Mouse (Mus musculus) urinary bladder, postnatal 4 days (tissue): ENCODE measurements at regions not wholly inside any gene's neighbourhood (a gene's known extent, or its start where the extent isn't known, plus 50 kb on each side); places are given as distances from the start of the nearest gene placed in this dataset.
A peak's percentile ranks its signal among the peaks of the same experiment; 100 is the strongest.
"Not testable (repeated sequence)": the region's sequence is repeated elsewhere in the genome, so short reads cannot be mapped to it uniquely, and the experiment has no call there.

Experiments used
- DNase-seq, 2 experiments: peaks; one replicate each; pipeline ENCODE4 v3.0.0; 2021 to 2022; ENCODE audit warnings: low spot score in 2 of 2

DNA sequence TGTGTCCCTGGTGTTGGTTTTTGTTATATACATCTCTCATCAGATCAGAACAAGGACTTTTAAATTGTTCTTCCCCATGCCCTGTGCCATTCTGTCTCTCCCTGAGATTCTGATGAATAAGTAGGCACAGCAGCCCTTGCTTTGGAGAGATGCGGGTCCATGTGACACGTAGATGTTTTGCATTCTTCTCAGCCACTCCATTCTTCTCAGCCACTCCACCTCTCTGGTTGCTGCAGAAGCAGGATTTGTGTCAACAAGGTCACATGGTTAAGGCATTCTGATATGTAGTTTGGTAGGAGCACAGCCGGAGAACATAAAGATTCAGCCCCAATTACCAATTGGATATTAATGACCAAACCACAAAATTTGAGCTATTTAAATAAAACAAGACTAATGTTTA is 177.2 kb downstream of the Lyplal1 start:
- DNase-seq, result no peak

DNA sequence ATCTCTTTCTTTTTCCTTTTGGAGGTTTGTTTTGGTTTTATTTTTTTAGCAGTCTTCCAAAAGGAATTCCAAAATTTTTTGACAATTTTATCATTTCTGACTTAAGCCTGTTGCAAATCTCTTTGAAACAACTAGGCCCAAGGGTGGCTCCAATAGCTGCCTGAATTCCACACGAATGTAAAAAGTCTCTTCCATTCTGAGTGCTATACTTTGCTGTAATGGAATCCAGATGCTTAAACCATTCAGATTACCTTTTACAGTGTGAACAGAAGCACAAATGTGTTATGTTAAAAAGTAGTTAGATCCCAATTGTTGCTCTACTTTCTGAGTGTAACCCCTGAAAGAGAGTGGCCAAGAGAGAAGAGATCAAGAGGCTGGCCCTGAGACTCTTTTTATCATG is 176.6 kb downstream of the Lyplal1 start:
- no peak for DNase-seq

DNA sequence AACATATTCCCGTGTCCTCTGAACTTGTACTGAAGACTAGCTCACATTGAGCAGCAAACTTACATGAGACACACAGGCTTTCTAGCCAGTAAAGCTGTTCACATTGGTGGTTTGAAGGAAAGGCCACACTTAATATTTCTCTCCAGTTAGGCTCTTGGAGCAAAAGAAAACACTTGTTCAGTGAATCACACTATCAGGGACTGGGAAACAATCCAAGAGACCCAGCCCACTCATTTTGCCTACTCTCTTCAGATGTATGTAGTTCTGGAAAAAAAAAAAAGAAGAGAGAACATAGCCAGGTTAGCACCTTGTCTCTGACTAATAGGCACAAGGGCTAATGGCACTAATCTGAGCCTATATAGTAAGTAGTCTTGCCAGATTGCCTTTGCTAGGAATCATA is 165.9 kb downstream of the Lyplal1 start:
- DNase-seq, result no peak

DNA sequence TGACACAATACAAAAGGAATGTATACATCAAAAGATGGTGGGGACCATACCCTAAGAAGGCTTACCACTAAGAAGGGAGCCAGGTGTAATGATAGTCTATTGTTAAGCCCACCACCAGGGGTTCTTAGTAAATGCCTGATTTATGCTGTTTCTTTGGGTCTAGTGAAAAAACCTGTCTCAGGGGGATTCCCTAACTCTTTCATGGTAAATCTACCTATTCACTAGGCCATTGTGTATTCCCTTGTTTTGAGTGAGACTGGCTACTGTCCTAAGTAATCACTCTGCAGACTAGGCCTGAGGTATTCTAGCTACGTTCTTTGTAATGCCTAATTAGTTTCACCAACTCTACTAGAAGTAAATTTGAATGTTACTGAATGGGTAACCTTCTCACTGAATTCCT is 161.3 kb downstream of the Lyplal1 start:
- not testable (repeated sequence) for DNase-seq

DNA sequence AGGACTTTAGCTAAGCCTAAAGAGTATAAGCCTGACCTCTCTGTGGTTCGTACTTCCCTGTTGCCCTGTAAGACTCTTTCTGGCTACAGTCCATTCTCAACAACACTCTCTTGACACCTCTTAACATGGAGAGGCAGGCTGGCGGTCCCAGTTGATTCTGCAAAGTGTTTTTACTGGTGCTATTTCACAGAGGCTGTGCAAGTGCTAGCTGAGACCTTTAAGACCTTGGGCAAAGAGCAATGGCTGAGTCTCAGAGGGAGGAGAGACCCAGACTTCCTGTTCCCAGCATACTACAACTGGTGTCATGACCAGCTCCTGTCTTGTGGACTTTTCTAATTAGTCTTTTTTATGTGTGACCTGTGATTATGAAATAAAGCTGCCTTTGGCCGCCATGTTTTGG is 159.6 kb downstream of the Lyplal1 start:
- DNase-seq, result no peak

DNA sequence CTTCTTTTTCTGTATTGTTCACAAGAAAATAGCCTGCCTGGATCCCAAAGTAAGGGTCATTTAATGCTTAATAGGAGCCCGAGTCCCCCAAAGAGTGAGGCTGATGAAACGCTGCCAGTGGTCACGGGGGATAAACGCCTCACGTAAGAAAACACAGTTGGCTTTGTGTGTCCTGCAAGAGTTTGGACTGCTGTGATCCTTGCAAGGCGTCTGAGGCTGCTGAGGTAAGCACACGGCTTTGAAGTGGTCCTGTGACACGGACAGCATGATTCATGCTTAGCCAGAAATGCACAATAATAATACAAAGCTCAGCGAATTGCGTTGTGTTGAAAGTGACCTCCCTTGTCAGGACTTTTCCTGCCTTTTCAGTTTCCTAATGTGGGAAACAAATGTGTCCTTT is 158.8 kb downstream of the Lyplal1 start:
- DNase-seq, result no peak

DNA sequence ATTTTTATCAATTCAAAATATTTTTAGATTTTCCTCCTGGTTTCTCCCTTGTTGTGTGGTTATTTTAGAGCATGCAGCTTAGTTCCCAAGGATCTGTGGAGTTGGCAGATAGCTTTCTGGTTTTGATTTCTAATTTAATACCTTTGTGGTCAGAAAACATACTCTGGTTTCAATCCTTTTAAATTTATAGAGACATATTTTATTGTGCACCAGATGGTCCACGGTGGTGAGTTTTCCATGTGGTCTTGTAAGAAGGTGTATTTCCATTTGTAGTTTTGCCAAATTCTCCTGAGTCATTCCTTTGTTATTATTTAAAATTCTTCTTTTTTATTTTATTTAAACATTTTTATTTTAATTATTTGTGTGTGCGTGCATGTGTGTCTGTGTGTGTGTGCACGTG is 154.5 kb downstream of the Lyplal1 start:
- DNase-seq, result no peak

DNA sequence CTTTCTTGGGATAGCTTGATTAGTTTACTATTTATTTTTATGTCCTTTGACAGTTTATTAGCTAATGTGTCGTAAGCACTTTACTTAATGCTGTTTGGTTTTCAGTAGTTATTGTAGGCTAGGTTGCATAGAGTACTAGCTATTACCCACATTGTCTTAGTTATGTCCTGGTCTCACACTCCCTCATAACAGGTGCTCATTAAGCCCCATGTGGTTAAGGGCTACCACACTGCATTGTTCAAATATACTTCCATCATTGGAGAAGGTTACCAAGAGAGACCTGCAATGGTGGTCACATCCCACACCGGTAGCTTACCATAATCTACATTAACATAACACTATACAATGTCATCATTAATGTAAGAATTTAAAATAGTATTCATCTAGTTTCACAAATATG is 153.3 kb downstream of the Lyplal1 start:
- DNase-seq, result no peak

DNA sequence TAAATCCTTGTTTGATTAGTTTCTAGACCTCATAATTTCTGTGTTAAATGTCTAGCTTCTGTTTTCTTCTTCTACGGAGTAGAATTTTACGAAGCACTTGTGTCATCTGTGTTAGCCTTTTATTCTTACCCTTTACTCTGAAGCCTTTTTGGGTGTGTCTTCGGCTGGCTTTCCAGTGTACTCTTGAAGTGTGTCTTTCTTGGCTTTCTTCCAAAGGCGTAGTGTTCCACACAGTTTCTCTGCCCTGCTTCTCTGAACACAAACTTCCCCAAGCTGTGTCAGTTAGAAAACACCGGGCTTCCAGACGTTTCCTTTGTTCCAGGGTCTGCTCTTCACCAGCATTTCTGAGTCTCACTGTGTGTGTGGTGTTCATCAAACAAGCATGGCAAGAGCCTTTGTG is 152.7 kb downstream of the Lyplal1 start:
- no peak for DNase-seq

DNA sequence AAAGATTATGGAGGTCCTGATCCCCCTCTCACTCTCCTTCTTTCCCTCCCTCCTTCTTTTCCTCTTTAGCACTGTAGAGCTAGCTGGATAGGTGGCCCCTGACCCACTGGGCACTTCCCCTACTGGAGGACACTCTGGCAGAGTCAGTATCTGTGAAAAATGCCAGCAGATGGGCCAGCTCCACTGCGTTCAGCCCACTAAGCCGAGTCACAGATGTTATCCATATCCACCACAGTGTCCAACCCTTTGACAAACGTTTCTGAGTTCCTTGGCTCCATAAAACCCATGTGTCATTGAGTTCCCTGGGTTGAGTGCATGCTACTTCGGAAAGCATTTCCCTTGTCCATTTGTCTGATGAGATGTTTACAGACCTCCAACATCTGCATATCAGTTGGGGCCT is 149.9 kb downstream of the Lyplal1 start:
- no peak for DNase-seq

DNA sequence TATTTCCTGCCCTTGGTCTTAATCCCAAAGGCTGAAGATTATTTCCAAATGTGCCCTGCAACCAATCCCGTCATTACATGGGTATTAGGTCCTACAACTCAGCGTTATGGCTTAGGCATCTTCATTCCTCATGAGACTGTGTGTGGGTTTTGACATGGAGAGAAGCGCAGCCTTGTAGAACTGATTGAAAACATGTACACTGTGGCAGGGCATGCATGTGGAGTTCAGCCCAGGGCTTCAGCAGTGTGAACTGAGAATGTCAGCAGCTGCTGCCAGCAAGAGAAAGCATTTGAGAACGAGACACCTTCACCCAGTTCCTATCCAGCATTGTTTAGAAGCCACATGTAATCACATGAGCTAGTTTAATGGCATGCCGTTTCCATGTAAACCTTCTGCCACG is 149.3 kb downstream of the Lyplal1 start:
- no peak for DNase-seq

DNA sequence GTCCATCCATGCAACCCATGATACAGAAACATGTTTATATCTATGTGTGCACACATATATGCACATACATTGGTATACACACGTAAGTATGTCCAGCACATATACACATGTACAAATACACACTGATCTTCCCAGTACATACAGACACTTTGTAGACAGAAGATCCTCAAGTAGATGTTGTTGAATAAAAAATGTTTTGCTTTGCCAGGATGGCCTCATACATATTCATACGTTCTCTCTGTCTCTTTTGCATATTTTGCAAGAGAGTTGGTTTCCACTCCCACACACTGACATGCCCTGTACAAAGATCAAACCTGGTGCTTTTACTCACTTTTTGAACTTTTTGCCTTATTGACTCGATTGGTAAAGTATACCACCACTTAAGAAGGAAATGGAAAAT is 148.5 kb downstream of the Lyplal1 start:
- no peak for DNase-seq

DNA sequence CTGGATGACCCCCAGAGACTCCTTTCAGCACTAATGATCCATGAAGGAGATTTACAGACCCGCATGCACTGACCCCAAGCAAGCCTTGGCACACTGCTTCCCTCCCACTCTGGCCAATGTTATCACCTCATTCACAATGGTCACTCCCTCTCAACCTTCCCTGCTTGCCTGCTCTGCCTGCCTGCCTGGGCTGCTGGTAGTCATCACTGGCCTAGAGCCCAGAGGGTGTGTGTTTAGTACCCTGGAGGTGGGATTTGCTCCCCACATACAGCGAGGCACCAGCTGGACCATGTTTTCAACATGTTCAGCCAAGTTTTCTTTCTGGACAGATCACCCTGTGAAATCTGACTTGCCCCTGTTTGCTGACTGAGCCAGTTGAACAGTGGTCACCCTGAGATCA is 147.9 kb downstream of the Lyplal1 start:
- DNase-seq, result peak in 1 of 2 experiments; percentile 30

DNA sequence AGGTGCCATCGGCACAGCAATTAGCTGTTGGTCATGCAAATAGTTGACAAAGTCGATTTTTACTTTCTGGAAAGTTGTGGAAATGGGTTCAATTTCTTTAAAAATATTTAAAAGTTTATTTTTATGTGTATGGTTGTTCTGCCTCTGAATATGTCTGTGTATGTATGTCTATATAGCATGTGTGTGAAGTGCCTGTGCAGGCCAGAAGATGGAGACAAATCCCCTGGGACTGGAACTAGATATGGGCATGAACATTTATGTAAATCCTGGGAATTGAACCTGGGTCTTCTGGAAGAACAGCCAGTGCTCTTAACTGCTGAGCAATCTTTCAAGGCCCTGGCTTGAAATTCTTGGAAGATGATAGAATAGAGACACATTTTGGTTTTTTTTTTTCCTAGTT is 140.0 kb downstream of the Lyplal1 start:
- no peak for DNase-seq

DNA sequence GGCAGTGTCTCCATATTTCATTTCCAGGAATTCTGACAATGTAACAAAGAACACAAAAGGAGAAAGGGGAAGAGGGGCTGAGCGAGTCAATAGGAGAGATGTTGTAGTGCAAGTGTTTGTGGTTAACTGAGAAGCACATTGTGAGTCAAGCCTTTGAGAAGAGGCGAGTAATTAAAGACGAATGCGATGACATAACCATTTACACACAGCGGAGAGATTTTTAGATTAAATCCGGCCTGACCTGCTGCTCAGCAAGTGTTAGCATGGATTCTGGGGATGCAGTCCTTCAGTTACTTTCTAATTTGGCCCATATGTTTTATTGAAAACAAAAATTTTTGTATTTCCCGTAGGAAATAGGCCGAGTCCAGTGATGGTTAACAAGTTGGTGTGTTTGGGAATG is 127.7 kb downstream of the Lyplal1 start:
- no peak for DNase-seq

DNA sequence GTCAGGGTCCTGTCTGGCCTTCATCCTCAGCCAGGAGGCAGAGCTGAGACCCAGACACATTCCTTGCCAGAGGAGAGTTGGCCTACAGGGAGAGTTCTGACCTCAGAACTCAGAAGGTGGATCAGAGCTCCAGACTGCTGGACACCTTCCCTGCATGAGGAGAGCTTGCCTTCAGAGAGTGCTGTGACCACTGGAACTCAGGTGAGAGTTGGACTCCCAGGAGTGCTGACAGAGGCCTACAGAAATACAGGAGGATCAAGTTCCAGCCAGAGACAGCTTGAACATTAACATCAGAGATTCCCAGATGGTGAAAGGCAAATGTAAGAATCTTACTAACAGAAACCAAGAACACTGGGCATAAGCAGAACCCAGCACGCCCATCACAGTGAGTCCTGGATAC is 117.0 kb downstream of the Lyplal1 start:
- not testable (repeated sequence) for DNase-seq

DNA sequence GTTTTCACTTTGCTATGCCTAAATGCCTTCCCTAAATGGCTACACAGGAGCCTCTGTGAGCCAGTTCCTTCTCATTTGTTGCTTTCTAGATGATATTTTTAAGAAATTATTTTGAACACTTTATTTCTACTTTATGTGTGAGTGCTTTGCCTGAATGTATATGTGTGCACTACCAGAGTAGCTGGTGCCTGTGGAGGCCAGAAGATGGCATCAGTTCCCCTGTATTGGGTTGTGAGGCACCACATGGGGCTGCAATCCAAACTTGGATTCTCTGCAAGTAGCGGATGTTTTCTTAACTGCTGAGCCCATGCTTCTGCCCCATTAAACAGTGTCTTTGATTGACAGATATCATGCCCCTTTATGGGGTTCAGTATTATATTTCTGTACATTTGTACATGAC is 103.7 kb downstream of the Lyplal1 start:
- no peak for DNase-seq

DNA sequence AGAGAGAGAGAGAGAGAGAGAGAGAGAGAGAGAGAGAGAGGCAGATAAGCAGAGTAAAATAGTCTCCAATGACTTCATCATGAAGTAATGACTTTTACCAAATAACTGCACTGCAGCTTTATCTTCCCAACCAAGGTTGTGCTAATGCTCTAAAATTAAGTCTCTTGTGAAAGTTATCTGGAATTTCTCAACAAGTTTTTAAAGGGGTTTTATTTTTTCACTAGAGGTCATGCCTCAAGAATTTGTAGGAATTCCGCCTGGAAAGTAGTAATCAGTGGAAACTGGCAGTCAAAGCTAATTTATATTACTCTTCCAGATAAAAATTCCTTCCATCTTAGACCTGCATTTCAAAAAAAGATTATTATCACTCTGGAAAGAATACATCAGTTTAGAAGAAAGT is 102.9 kb downstream of the Lyplal1 start:
- DNase-seq, result no peak

DNA sequence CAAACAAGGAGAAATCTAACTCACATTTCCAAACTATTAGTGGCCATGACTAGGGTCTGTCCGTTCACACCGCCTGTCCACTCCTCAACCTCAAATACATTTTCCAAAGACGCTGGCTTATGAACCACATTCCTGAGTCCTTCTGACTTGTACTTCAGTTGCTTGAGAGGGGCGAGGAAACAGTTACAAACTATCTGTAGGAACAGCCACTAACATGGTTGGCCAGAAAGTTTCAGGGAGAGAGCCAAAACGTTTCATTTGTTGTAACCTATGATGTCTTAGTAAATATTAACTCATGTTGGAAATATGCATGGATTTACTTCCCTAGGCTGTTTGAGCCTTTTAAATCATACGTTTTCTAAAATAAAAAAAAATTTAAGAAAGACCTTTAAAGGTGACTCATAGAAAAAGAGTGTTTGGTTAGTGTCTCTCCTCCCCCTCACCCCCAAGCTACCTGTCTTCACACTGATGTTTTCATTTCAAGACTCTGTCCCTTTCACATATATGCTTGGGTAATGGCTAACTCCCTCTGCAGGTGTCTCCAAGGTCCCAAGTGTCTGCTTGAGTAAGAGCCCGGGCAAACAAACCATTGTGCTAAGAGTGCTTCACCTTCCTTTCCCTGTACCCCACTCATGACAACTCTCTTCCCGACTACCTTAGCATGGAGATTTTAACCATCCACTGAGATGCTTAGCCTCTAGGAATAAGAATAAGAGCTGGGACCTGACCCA is 101.1 kb downstream of the Lyplal1 start:
- DNase-seq, result no peak

DNA sequence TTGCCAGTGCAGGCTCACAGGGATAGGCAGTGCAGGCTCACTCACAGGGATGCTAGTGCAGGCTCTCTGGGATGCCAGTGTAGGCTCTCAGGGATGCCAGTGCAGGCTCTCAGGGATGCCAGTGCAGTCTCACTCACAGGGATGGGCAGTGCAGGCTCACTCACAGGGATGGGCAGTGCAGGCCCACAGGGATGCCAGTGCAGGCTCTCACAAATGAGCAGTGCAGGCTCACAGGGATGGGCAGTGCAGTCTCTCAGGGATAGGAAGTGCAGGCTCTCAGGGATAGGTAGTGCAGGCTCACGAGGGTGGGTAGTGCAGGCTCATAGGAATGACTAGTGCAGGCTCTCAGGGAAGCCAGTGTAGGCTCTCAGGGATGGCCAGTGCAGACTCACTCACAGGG is 99.6 kb downstream of the Lyplal1 start:
- DNase-seq, result no peak

DNA sequence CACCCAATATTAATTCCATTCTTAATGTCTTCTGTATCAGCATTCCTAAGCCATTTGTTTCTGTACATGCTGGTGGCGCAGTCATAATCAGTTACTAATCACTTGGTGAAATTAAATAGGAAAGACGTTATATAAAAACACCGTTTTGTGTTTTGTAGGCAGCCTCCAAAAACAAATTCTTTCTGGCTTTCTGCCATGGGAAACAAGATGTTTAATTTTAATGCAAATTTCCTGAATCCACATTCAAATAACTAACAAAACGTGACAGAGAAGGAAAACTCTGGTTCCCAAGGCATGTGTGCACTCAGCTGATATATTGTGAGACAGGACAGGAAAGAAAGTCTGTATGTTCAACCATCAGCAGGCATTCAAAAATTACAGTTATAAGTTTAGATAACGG is 97.6 kb downstream of the Lyplal1 start:
- DNase-seq, result no peak

DNA sequence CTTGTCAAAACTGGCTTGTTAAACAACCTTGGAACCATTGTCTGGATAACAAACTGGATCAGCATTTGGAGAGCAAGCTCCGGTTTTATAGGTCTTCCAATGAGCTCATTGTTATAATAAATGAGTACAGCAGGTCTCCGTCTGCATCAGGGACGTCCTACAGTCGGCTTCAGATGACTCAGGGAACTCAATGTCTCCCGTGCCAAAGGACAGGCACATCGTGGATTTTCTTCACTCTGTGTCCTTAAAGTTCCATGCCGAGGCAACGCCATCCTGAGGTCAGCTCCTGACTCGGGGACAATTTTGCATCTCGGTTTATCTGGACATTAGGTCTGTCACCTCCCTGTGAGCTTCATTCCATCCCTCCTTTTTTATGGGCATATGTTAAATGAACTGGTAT is 85.2 kb downstream of the Lyplal1 start:
- no peak for DNase-seq

DNA sequence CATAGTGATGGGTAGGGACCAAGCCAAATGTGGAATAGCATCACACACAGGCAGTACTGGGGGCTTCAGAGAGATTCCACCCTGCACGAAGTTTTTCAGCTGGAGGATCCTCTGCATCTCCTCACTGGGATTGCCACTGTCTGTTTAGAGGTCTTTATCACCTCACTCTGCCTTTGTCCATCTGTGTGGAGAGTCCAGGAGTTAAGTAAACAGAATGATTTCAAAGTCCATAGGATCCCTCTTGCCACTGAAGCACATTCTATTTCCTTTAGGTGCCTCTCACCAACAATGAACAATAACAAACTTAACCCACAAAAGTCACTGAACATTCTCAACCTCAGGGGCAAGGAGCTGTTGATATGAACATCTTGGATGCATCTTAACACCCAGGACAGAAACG is 82.7 kb downstream of the Lyplal1 start:
- DNase-seq, result no peak
